Mouse (Mus musculus) CH12.LX (cell line): Measurements from ENCODE around the gene Fhdc1. TPM values are rescaled to one million over a fixed set of nuclear protein-coding genes. Genes with fewer than 3 reads are reported as not detected.

Experiments
- DNase-seq: peaks from one replicate; pipeline ENCODE4 v3.0.0-alpha.2; 2013; ENCODE audit errors: extremely low read depth
- H3K27ac ChIP-seq: 2 replicates; pipeline ENCODE4 v1.5.1; 2012; ENCODE audit warnings: low read depth, mild to moderate bottlenecking, control low read depth, moderate library complexity; ENCODE audit not compliant: insufficient read depth
- H3K27me3 ChIP-seq: replicated peaks from 2 replicates; pipeline ENCODE3; 2012; ENCODE audit warnings: inconsistent platforms
- H3K36me3 ChIP-seq, 2 experiments: replicated peaks in 1 of 2; 2 replicates each; pipeline versions ENCODE3 to v1.6.1; 2012; ENCODE audit warnings: inconsistent platforms in 1 of 2, low read length in 1 of 2, mild to moderate bottlenecking in 1 of 2, mixed read lengths in 1 of 2, moderate library complexity in 1 of 2; ENCODE audit not compliant: control insufficient read depth in 1 of 2, insufficient read depth in 1 of 2
- H3K4me1 ChIP-seq, 2 experiments: 2 replicates each; pipeline ENCODE4 v1.6.1; 2012; ENCODE audit warnings: inconsistent platforms in 1 of 2, moderate library complexity in 1 of 2; ENCODE audit not compliant: insufficient read depth in 2 of 2, control insufficient read depth in 1 of 2
- H3K4me2 ChIP-seq: 2 replicates; pipeline ENCODE4 v1.6.1; 2012; ENCODE audit warnings: low read depth, mild to moderate bottlenecking, control low read depth; ENCODE audit not compliant: poor library complexity, insufficient read depth, severe bottlenecking
- H3K4me3 ChIP-seq, 3 experiments: fragments of 150-350 bp in 1 of 3; sonication (generic) in 1 of 3; replicated peaks in 1 of 3; 2 replicates each; pipeline versions ENCODE3 to v1.5.1; 2011 to 2012; ENCODE audit warnings: low read depth in 2 of 3, low read length in 2 of 3, mild to moderate bottlenecking in 2 of 3, moderate library complexity in 2 of 3, control low read depth in 1 of 3, improper control_type of control experiment in 1 of 3, inconsistent platforms in 1 of 3, mixed read lengths in 1 of 3; ENCODE audit not compliant: poor library complexity in 1 of 3
- H3K79me2 ChIP-seq: replicated peaks from 2 replicates; pipeline ENCODE4 v1.6.1; 2012; ENCODE audit warnings: mild to moderate bottlenecking, moderate library complexity; ENCODE audit not compliant: control insufficient read depth, poor library complexity, insufficient read depth, severe bottlenecking; ENCODE audit errors: extremely low read depth
- H3K9ac ChIP-seq: 2 replicates; pipeline ENCODE4 v1.6.1; 2012; ENCODE audit warnings: low read depth, mild to moderate bottlenecking, control low read depth, moderate library complexity; ENCODE audit not compliant: insufficient read depth
- H3K9me3 ChIP-seq: replicated peaks from 2 replicates; pipeline ENCODE3; 2012; ENCODE audit warnings: low read length, inconsistent platforms, mixed read lengths
- BHLHE40 ChIP-seq: IDR thresholded peaks from 2 replicates; pipeline ENCODE4 v1.6.1; 2011; ENCODE audit warnings: mild to moderate bottlenecking, low read depth, low read length, improper control_type of control experiment
- CHD1 ChIP-seq: IDR thresholded peaks from 2 replicates; pipeline ENCODE4 v1.6.1; 2012; ENCODE audit warnings: low read depth, low read length, improper control_type of control experiment, inconsistent platforms
- CTCF ChIP-seq, 2 experiments: IDR thresholded peaks in 1 of 2; conservative IDR thresholded peaks in 1 of 2; 2 replicates each; pipeline ENCODE4 v1.5.1; 2011 to 2012; ENCODE audit warnings: low read depth in 2 of 2, low read length in 2 of 2, improper control_type of control experiment in 1 of 2, inconsistent platforms in 1 of 2, mild to moderate bottlenecking in 1 of 2, moderate library complexity in 1 of 2
- E2F4 ChIP-seq: IDR thresholded peaks from 2 replicates; pipeline ENCODE4 v1.6.1; 2011; ENCODE audit warnings: low read depth, low read length, improper control_type of control experiment; ENCODE audit not compliant: insufficient replicate concordance
- ELF1 ChIP-seq: IDR thresholded peaks from 2 replicates; pipeline ENCODE4 v1.6.1; 2014; ENCODE audit warnings: low read depth, mild to moderate bottlenecking, inconsistent platforms, low read length, improper control_type of control experiment
- EP300 ChIP-seq: IDR thresholded peaks from 2 replicates; pipeline ENCODE4 v1.6.1; 2011; ENCODE audit warnings: low read length, improper control_type of control experiment
- GABPA ChIP-seq: IDR thresholded peaks from 2 replicates; pipeline ENCODE4 v1.6.1; 2012; ENCODE audit warnings: low read depth, low read length, improper control_type of control experiment, inconsistent platforms; ENCODE audit not compliant: insufficient replicate concordance
- HCFC1 ChIP-seq: IDR thresholded peaks from 2 replicates; pipeline ENCODE4 v1.6.1; 2012; ENCODE audit warnings: low read depth, mild to moderate bottlenecking, inconsistent platforms, low read length, improper control_type of control experiment
- JUN ChIP-seq: IDR thresholded peaks from 2 replicates; pipeline ENCODE4 v1.6.1; 2011; ENCODE audit warnings: low read depth, mild to moderate bottlenecking, low read length, improper control_type of control experiment, moderate library complexity; ENCODE audit not compliant: insufficient read depth
- JUND ChIP-seq: conservative IDR thresholded peaks from 2 replicates; pipeline ENCODE4 v1.6.1; 2011; ENCODE audit warnings: low read depth, low read length, improper control_type of control experiment
- MAFK ChIP-seq: IDR thresholded peaks from 2 replicates; pipeline ENCODE4 v1.6.1; 2011; ENCODE audit warnings: low read length, improper control_type of control experiment; ENCODE audit not compliant: insufficient replicate concordance
- MAX ChIP-seq: IDR thresholded peaks from 2 replicates; pipeline ENCODE4 v1.6.1; 2011; ENCODE audit warnings: low read length, improper control_type of control experiment
- MAZ ChIP-seq: IDR thresholded peaks from 2 replicates; pipeline ENCODE4 v1.6.1; 2012; ENCODE audit warnings: low read depth, mild to moderate bottlenecking, inconsistent platforms, low read length, improper control_type of control experiment, moderate library complexity
- MYC ChIP-seq: IDR thresholded peaks from 2 replicates; pipeline ENCODE4 v1.6.1; 2011; ENCODE audit warnings: low read depth, mild to moderate bottlenecking, improper control_type of control experiment, low read length
- NELFE ChIP-seq: IDR thresholded peaks from 2 replicates; pipeline ENCODE4 v1.6.1; 2011; ENCODE audit warnings: low read depth, low read length, improper control_type of control experiment
- NRF1 ChIP-seq: IDR thresholded peaks from 2 replicates; pipeline ENCODE4 v1.6.1; 2014; ENCODE audit warnings: low read depth, mild to moderate bottlenecking, inconsistent platforms, low read length, improper control_type of control experiment, moderate library complexity
- POLR2A ChIP-seq: IDR thresholded peaks from 2 replicates; pipeline ENCODE4 v1.6.1; 2011; ENCODE audit warnings: low read depth, mild to moderate bottlenecking, improper control_type of control experiment, low read length
- POLR2AphosphoS2 ChIP-seq: IDR thresholded peaks from 2 replicates; pipeline ENCODE4 v1.6.1; 2011; ENCODE audit warnings: low read depth, low read length, improper control_type of control experiment
- RCOR1 ChIP-seq: conservative IDR thresholded peaks from 2 replicates; pipeline ENCODE4 v1.6.1; 2012; ENCODE audit warnings: low read depth, mild to moderate bottlenecking, inconsistent platforms, low read length, improper control_type of control experiment
- SIN3A ChIP-seq: IDR thresholded peaks from 2 replicates; pipeline ENCODE4 v1.6.1; 2012; ENCODE audit warnings: low read length, improper control_type of control experiment, inconsistent platforms
- SMC3 ChIP-seq: IDR thresholded peaks from 2 replicates; pipeline ENCODE4 v1.6.1; 2011; ENCODE audit warnings: low read depth, low read length, improper control_type of control experiment
- TBP ChIP-seq: conservative IDR thresholded peaks from 2 replicates; pipeline ENCODE4 v1.6.1; 2011; ENCODE audit warnings: low read depth, low read length, improper control_type of control experiment
- TCF12 ChIP-seq: IDR thresholded peaks from 2 replicates; pipeline ENCODE4 v1.6.1; 2014; ENCODE audit warnings: low read depth, mild to moderate bottlenecking, inconsistent platforms, low read length, improper control_type of control experiment
- UBTF ChIP-seq: IDR thresholded peaks from 2 replicates; pipeline ENCODE4 v1.6.1; 2012; ENCODE audit warnings: low read depth, mild to moderate bottlenecking, inconsistent platforms, low read length, improper control_type of control experiment, moderate library complexity
- USF1 ChIP-seq: IDR thresholded peaks from 2 replicates; pipeline ENCODE4 v1.6.1; 2014; ENCODE audit warnings: low read depth, mild to moderate bottlenecking, inconsistent platforms, low read length, improper control_type of control experiment
- ZC3H11A ChIP-seq: IDR thresholded peaks from 2 replicates; pipeline ENCODE4 v1.6.1; 2012; ENCODE audit warnings: low read depth, mild to moderate bottlenecking, inconsistent platforms, low read length, improper control_type of control experiment
- ZKSCAN1 ChIP-seq: IDR thresholded peaks from 2 replicates; pipeline ENCODE4 v1.6.1; 2012; ENCODE audit warnings: low read depth, inconsistent platforms, low read length, improper control_type of control experiment, borderline replicate concordance
- dilution Hi-C: fragments of 300-500 bp; cut with MboI; formaldehyde crosslinking; loops from 2 replicates; pipeline ENCODE4 v1.14.3; 2020; ENCODE audit warnings: low sequenced_read_pairs; ENCODE audit not compliant: extremely low pct_unique_long_range_greater_than_20kb, extremely low pct_ligation_motif_present
- in situ Hi-C: fragments of 300-500 bp; cut with MboI; formaldehyde crosslinking; loops from 3 replicates; pipeline ENCODE4 v1.14.3; 2019; ENCODE audit warnings: low sequenced_read_pairs, low pct_ligation_motif_present, low pct_unique_long_range_greater_than_20kb, mixed read lengths
- polyA plus RNA-seq: library from polyadenylated mRNA; unstranded; fragments of >175 nt; gene quantifications from 2 replicates; pipeline ENCODE4 v1.2.1, GENCODE M21; 2012; ENCODE audit warnings: low read depth; ENCODE audit not compliant: insufficient read length
- total RNA-seq, 2 experiments: library from RNA; depleted of rRNA; stranded (reverse); fragments of 300-350 nt in 1 of 2; fragments of >200 nt in 1 of 2; gene quantifications; 2 replicates each; pipeline ENCODE4 v1.2.3; 2012 to 2014

Fhdc1 gene
- total and polyA plus RNA-seq, 3 experiments, result 0.08 TPM; not detected in 2

- peaks cover 8% of the 10 kb centered on the region for H3K27me3 ChIP-seq
- DNase-seq, result no peak
- H3K36me3 ChIP-seq, result peaks cover 0 to 8% of the 10 kb centered on the region in 2 experiments
- peaks cover 3% of the 10 kb centered on the region for H3K9me3 ChIP-seq
- H3K9ac ChIP-seq, result no peak overlapping the region
- H3K4me1 ChIP-seq, result peaks cover 7 to 16% of the 10 kb centered on the region in 2 experiments; a peak in 3 of 4 replicates
- TF ChIP-seq POLR2AphosphoS2, result no peak
- TF ChIP-seq E2F4, result no peak
- no peak for TF ChIP-seq POLR2A
- TF ChIP-seq GABPA, result no peak
- TF ChIP-seq MAFK, result no peak
- TF ChIP-seq, all 38 proteins: peak for 0
- no peaks in the 10 kb centered on the region for H3K79me2 ChIP-seq
- H3K27ac ChIP-seq, result no peak overlapping the region
- H3K4me2 ChIP-seq, result no peak overlapping the region
- in situ Hi-C loops, result no loop called here
- no peak overlapping the region for H3K4me3 ChIP-seq
- dilution Hi-C loops, result no loop called here
These were observed 4.7 kb upstream of the Fhdc1 start for GRCm38 (mm10) chr3:84484891-84485290.

- H3K4me2 ChIP-seq, result no peak overlapping the region
- H3K4me1 ChIP-seq, result peaks cover 7 to 18% of the 10 kb centered on the region in 2 experiments; a peak in 3 of 4 replicates
- H3K36me3 ChIP-seq, result peaks cover 0 to 8% of the 10 kb centered on the region in 2 experiments
- no peak overlapping the region for H3K27ac ChIP-seq
- H3K9me3 ChIP-seq, result peaks cover 7% of the 10 kb centered on the region
- H3K9ac ChIP-seq, result no peak overlapping the region
- DNase-seq, result no peak
- no peaks in the 10 kb centered on the region for H3K79me2 ChIP-seq
- H3K27me3 ChIP-seq, result peaks cover 13% of the 10 kb centered on the region
- dilution Hi-C loops (no loop called here), in situ Hi-C loops (no loop called here)
- H3K4me3 ChIP-seq, result no peak overlapping the region
- TF ChIP-seq MYC (no peak), BHLHE40 (no peak), JUND (no peak), JUN (no peak), NRF1 (no peak), MAZ (no peak), TBP (no peak), USF1 (no peak), POLR2AphosphoS2 (no peak)
These were observed 4.1 kb upstream of the Fhdc1 start for GRCm38 (mm10) chr3:84484333-84484732.

- dilution Hi-C loops, result no loop called here
- no peaks in the 10 kb centered on the region for H3K79me2 ChIP-seq
- DNase-seq, result no peak
- H3K4me1 ChIP-seq, result peaks cover 7 to 18% of the 10 kb centered on the region in 2 experiments; a peak in 3 of 4 replicates
- no peak overlapping the region for H3K27ac ChIP-seq
- in situ Hi-C loops, result no loop called here
- no peak overlapping the region for H3K4me3 ChIP-seq
- peaks cover 0 to 1% of the 10 kb centered on the region in 2 experiments for H3K36me3 ChIP-seq
- no peak overlapping the region for H3K9ac ChIP-seq
- H3K9me3 ChIP-seq, result peaks cover 7% of the 10 kb centered on the region
- peaks cover 20% of the 10 kb centered on the region for H3K27me3 ChIP-seq
- H3K4me2 ChIP-seq, result no peak overlapping the region
- TF ChIP-seq USF1 (no peak), TBP (no peak), CTCF (conservative IDR thresholded peaks at IDR 0.05 in 1 of 2, IDR thresholded peaks at IDR 0.05 in 1 of 2; ENCODE audit: low read depth in 2 of 2, low read length in 2 of 2) (no peak), CHD1 (no peak), BHLHE40 (no peak), POLR2AphosphoS2 (no peak), MAFK (no peak), ZC3H11A (no peak), SMC3 (no peak), EP300 (no peak), NELFE (no peak), RCOR1 (no peak), SIN3A (no peak), ZKSCAN1 (no peak), UBTF (no peak), ELF1 (no peak), MAX (no peak), HCFC1 (no peak), TCF12 (no peak)
These were observed 1.9 kb upstream of the Fhdc1 start for GRCm38 (mm10) chr3:84482121-84482520.
